Mouse (Mus musculus) MEL (cell line): Measurements from ENCODE around the gene Serpina3n. TPM values are rescaled to one million over a fixed set of nuclear protein-coding genes. Genes with fewer than 3 reads are reported as not detected.
"Not testable (repeated sequence)": the region's sequence is repeated elsewhere in the genome, so short reads cannot be mapped to it uniquely, and the experiment has no call there.

ENCODE experiments used
- DNase-seq: peaks from one replicate; pipeline ENCODE4 v3.0.0; 2011; ENCODE audit warnings: low read depth, low spot score
- H3K27ac ChIP-seq: 2 replicates; pipeline ENCODE4 v1.5.1; 2012; ENCODE audit warnings: low read depth, mild to moderate bottlenecking, control low read depth, low read length, moderate library complexity; ENCODE audit not compliant: control insufficient read depth
- H3K27me3 ChIP-seq, 2 experiments: fragments of 150-350 bp in 1 of 2; sonication (generic) in 1 of 2; 2 replicates each; pipeline ENCODE4 v1.6.1; 2012; ENCODE audit warnings: low read length in 2 of 2, mild to moderate bottlenecking in 2 of 2, improper control_type of control experiment in 1 of 2, moderate library complexity in 1 of 2; ENCODE audit not compliant: insufficient read depth in 2 of 2, control insufficient read depth in 1 of 2
- H3K36me3 ChIP-seq, 2 experiments: 2 replicates each; pipeline ENCODE4 v1.6.1; 2012 to 2014; ENCODE audit warnings: low read length in 2 of 2, improper control_type of control experiment in 1 of 2, inconsistent platforms in 1 of 2, mild to moderate bottlenecking in 1 of 2; ENCODE audit not compliant: insufficient read depth in 2 of 2, control insufficient read depth in 1 of 2
- H3K4me1 ChIP-seq, 2 experiments: fragments of 150-350 bp in 1 of 2; sonication (generic) in 1 of 2; 2 replicates each; pipeline ENCODE4 v1.6.1; 2012; ENCODE audit warnings: low read length in 2 of 2, improper control_type of control experiment in 1 of 2, mild to moderate bottlenecking in 1 of 2; ENCODE audit not compliant: insufficient read depth in 2 of 2, control insufficient read depth in 1 of 2
- H3K4me3 ChIP-seq, 2 experiments: fragments of 150-350 bp in 1 of 2; sonication (generic) in 1 of 2; 2 replicates each; pipeline ENCODE4 v1.5.1; 2012; ENCODE audit warnings: low read depth in 2 of 2, low read length in 2 of 2, mild to moderate bottlenecking in 2 of 2, moderate library complexity in 2 of 2, control low read depth in 1 of 2, improper control_type of control experiment in 1 of 2; ENCODE audit not compliant: control insufficient read depth in 1 of 2, insufficient read depth in 1 of 2
- H3K79me2 ChIP-seq: 2 replicates; pipeline ENCODE4 v1.6.1; 2012; ENCODE audit warnings: mild to moderate bottlenecking, low read length, moderate library complexity; ENCODE audit not compliant: control insufficient read depth, poor library complexity, insufficient read depth
- H3K9ac ChIP-seq: 2 replicates; pipeline ENCODE4 v1.6.1; 2012; ENCODE audit warnings: low read depth, mild to moderate bottlenecking, control low read depth, low read length, moderate library complexity; ENCODE audit not compliant: control insufficient read depth, poor library complexity, severe bottlenecking
- H3K9me3 ChIP-seq: fragments of 150-350 bp; sonication (generic); replicated peaks from 2 replicates; pipeline ENCODE4 v1.6.1; 2012; ENCODE audit warnings: mild to moderate bottlenecking, low read length, improper control_type of control experiment, moderate library complexity; ENCODE audit not compliant: insufficient read depth
- CHD2 ChIP-seq: IDR thresholded peaks from 2 replicates; pipeline ENCODE4 v1.6.1; 2011; ENCODE audit warnings: low read length, improper control_type of control experiment
- EP300 ChIP-seq, 2 experiments: IDR thresholded peaks; 2 replicates each; pipeline ENCODE4 v1.6.1; 2011; ENCODE audit warnings: improper control_type of control experiment in 2 of 2, low read length in 2 of 2, low read depth in 1 of 2, mild to moderate bottlenecking in 1 of 2
- GATA1 ChIP-seq: IDR thresholded peaks from 2 replicates; pipeline ENCODE4 v1.6.1; 2011; ENCODE audit warnings: low read depth, low read length, improper control_type of control experiment
- MAZ ChIP-seq: IDR thresholded peaks from 2 replicates; pipeline ENCODE4 v1.6.1; 2012; ENCODE audit warnings: low read depth, mild to moderate bottlenecking, inconsistent platforms, low read length, improper control_type of control experiment
- MXI1 ChIP-seq: IDR thresholded peaks from 2 replicates; pipeline ENCODE4 v1.6.1; 2011; ENCODE audit warnings: mild to moderate bottlenecking, low read depth, low read length, improper control_type of control experiment
- NELFE ChIP-seq: IDR thresholded peaks from 2 replicates; pipeline ENCODE4 v1.6.1; 2011; ENCODE audit warnings: low read depth, low read length, improper control_type of control experiment
- NRF1 ChIP-seq: IDR thresholded peaks from 2 replicates; pipeline ENCODE4 v1.6.1; 2014; ENCODE audit warnings: low read depth, mild to moderate bottlenecking, inconsistent platforms, low read length, improper control_type of control experiment, moderate library complexity; ENCODE audit not compliant: poor library complexity, insufficient read depth, severe bottlenecking
- RCOR1 ChIP-seq: IDR thresholded peaks from 2 replicates; pipeline ENCODE4 v1.6.1; 2012; ENCODE audit warnings: low read depth, mild to moderate bottlenecking, inconsistent platforms, low read length, improper control_type of control experiment
- SIN3A ChIP-seq: IDR thresholded peaks from 2 replicates; pipeline ENCODE4 v1.6.1; 2012; ENCODE audit warnings: low read length, improper control_type of control experiment, inconsistent platforms
- TBP ChIP-seq: IDR thresholded peaks from 2 replicates; pipeline ENCODE4 v1.8.0; 2011; ENCODE audit warnings: low read depth, low read length, improper control_type of control experiment
- ZC3H11A ChIP-seq: IDR thresholded peaks from 2 replicates; pipeline ENCODE4 v1.6.1; 2012; ENCODE audit warnings: low read depth, mild to moderate bottlenecking, inconsistent platforms, low read length, improper control_type of control experiment
- ZMIZ1 ChIP-seq: IDR thresholded peaks from 2 replicates; pipeline ENCODE4 v1.6.1; 2012; ENCODE audit warnings: low read depth, mild to moderate bottlenecking, inconsistent platforms, low read length, improper control_type of control experiment, moderate library complexity
- polyA plus RNA-seq, 2 experiments: library from polyadenylated mRNA; stranded (reverse) in 1 of 2; unstranded in 1 of 2; fragments of >175 nt in 1 of 2; fragments of >200 nt in 1 of 2; gene quantifications; 2 replicates each; pipeline versions ENCODE4 v1.2.1 to v1.2.4; 2012; ENCODE audit warnings: low replicate concordance in 2 of 2, low read depth in 1 of 2; ENCODE audit not compliant: insufficient read length in 2 of 2, insufficient read depth in 1 of 2, missing spikeins in 1 of 2
- total RNA-seq: library from RNA; depleted of rRNA; stranded (reverse); fragments of 300-350 nt; gene quantifications from 2 replicates; pipeline ENCODE4 v1.2.3, GENCODE M21; 2012

Gene Serpina3n
- total and polyA plus RNA-seq, 3 experiments = not detected

GRCm38 (mm10) chr12:104388477-104388876 lies 18.1 kb upstream of the Serpina3n start:
- H3K36me3 ChIP-seq = no peaks in the 10 kb centered on the region
- H3K27ac ChIP-seq = no peak overlapping the region
- no peaks in the 10 kb centered on the region for H3K79me2 ChIP-seq
- no peak overlapping the region for H3K9ac ChIP-seq
- no peak overlapping the region for H3K4me3 ChIP-seq
- no peaks in the 10 kb centered on the region for H3K4me1 ChIP-seq
- H3K27me3 ChIP-seq = no peaks in the 10 kb centered on the region
- TF ChIP-seq ZMIZ1 (no peak), NELFE (no peak), MXI1 (no peak), NRF1 (no peak), EP300 (IDR thresholded peaks at IDR 0.05; ENCODE audit: low read depth in 1 of 2, low read length in 2 of 2) (no peak), SIN3A (no peak)
- DNase-seq = no peak
- H3K9me3 ChIP-seq = no peaks in the 10 kb centered on the region

DNA sequence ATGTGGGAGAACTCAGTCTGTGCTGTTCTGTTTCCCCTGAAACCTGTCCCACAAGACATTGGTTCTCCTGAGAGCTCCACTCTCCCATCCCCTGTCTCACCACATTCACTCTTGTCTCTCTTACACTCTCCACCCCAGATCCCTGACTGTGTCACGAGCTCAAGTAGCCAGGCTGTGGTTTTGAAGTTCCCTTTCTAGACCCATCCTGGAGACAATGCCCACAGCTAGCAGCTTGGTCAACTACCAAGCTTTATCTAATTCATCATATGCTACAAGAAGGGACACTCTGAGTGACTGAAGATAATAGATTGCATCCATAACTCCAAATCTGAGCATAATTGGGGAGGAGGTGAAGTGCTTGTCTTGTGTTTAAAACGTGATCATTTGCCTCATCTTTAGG lies 15.5 kb upstream of the Serpina3n start:
- H3K27ac ChIP-seq, H3K9me3 ChIP-seq, H3K9ac ChIP-seq, H3K36me3 ChIP-seq, H3K27me3 ChIP-seq, H3K4me1 ChIP-seq, H3K4me3 ChIP-seq, H3K79me2 ChIP-seq, DNase-seq: not testable (repeated sequence)

DNA sequence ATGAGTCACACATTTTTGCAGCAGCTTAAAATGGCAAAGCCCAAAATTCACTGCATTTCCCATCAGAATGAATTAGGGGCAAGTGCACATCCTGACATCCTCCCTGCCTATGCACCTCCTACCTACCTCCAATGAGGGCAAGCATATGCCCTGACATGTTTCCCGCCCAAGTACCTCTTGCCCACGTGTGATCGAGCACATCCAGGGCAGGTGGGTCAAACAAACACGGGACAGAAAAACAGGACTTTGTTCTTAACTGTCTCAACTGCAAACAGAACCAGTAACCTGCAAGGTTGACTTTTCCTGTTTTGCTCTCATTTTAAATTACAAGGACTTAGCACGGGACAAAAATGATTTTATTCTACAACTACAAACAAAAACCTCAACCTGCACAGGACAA lies 2.6 kb upstream of the Serpina3n start:
- TF ChIP-seq RCOR1 (no peak), TBP (no peak)

DNA sequence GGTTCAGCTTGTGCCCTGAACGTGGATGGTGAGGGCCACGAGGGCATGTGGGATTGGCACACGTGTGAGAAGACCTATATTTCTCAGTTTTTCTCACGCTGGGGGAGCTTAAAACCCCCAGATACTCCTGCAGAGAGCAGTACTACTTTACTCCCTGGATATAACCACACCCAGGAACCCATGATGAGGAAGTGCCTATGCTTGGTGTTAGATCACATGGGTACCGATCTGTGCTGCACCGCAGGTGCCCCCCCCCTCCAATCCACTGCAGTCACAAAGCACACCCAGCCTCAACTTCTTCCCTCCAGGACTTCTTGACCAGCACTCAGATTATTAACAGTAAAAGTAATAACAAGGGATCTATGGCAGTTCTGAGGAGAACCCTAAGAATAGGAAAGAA lies 6.0 kb downstream of the Serpina3n start:
- Histone ChIP-seq H3K9ac (no peak overlapping the region), H3K4me3 (no peak overlapping the region)
- TF ChIP-seq EP300 (IDR thresholded peaks at IDR 0.05; ENCODE audit: low read depth in 1 of 2, low read length in 2 of 2) (no peak), GATA1 (no peak), MAZ (no peak), ZC3H11A (no peak), CHD2 (no peak)

More for the DNA sequence above, 2.6 kb upstream of the Serpina3n start:
- H3K9ac ChIP-seq = no peak overlapping the region
- no peaks in the 10 kb centered on the region for H3K27me3 ChIP-seq
- H3K9me3 ChIP-seq = no peaks in the 10 kb centered on the region
- no peaks in the 10 kb centered on the region for H3K36me3 ChIP-seq
- no peak overlapping the region for H3K4me3 ChIP-seq
- H3K27ac ChIP-seq = no peak overlapping the region
- H3K79me2 ChIP-seq = no peaks in the 10 kb centered on the region
- no peak for DNase-seq
- H3K4me1 ChIP-seq = no peaks in the 10 kb centered on the region

More for the DNA sequence above, 6.0 kb downstream of the Serpina3n start:
- no peaks in the 10 kb centered on the region for H3K79me2 ChIP-seq
- H3K36me3 ChIP-seq = no peaks in the 10 kb centered on the region
- no peaks in the 10 kb centered on the region for H3K9me3 ChIP-seq
- H3K27me3 ChIP-seq = no peaks in the 10 kb centered on the region
- no peak for DNase-seq
- no peak overlapping the region for H3K27ac ChIP-seq
- no peaks in the 10 kb centered on the region for H3K4me1 ChIP-seq
